Mouse (Mus musculus): ENCODE results near the gene Mtus2. TPM values are rescaled to one million over a fixed set of nuclear protein-coding genes. Genes with fewer than 3 reads are reported as not detected.
"Not testable (repeated sequence)": the region's sequence is repeated elsewhere in the genome, so short reads cannot be mapped to it uniquely, and the experiment has no call there.

The Mtus2 gene
- total RNA-seq, 2 experiments from 2014 or later, result 39.9 to 41.4 TPM

DNA sequence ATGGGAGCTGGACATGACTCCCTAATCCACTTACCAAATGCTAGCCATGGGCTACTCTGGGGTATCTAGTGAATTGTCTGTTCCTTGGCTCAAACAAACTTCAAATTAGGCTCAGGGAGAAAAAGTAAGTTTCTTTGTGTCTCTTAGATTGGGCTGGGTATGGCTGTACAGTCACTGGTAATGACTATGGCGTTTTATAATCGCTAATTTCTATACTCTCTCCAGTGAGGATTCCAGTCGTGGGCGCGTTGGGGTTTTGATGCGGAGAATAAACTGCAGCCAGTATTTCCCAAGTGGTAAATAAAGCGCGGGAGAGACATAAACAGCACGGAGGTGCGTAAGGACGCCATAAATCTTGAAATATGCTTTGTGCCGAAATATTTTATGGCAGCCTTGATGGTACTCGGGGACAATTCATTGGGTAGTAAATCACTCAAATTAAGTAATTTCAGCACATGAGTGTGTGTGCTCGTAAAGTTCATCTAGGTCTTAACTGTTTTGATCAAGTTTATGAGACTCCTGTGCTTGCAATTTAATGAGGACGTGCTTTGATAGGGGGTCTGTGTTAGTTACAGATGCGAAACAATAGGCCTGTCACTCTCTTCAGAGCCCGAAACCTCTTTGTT is 203.5 kb downstream of the Mtus2 start:
- no peak for DNase-seq (ENCODE audit: low spot score in 2 of 2)
- intact Hi-C loops (cut with DNase I), result no loop called here

DNA sequence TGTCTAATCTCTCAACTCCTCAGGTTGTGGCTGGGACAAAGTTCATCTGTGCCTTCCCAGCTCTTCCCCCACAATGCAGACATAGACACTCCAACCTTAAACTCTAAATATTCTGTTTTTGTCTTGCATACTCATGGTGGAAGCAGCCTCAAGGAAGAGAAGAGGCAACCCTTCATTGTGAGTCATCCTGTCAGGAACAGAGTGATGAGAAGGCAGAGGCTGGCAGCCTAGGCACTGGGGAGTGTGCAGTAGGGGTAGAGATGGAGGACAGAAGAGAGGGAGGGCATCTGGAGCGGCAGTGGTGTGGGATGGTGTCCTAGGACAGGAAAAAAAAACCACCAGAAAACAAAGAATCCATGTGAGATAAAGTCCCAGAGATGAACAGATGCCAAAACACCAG is 208.0 kb downstream of the Mtus2 start:
- intact Hi-C loops (cut with DNase I), result no loop called here
- DNase-seq (ENCODE audit: low spot score in 2 of 2), result no peak

DNA sequence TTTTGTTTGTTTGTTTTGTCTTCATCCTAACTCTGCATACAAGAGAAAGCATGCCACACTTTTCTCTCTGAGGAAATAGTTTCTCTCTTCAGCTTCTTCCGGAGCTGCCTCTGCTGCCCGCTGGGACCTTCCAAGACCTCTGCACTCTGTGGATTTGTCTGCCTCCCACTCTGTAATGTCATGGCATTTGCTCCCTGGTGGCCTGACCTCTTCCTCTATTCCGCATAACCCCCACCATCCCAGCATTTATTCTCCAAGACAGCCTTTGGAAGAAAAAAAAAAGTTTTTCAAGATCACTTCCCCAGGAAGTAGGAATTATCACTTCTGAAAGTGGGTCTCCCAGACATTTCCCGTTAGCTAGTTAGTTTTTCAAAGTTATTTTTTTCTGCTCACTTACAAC is 218.0 kb downstream of the Mtus2 start:
- intact Hi-C loops (cut with DNase I), result no loop called here
- DNase-seq (ENCODE audit: low spot score in 2 of 2), result no peak

DNA sequence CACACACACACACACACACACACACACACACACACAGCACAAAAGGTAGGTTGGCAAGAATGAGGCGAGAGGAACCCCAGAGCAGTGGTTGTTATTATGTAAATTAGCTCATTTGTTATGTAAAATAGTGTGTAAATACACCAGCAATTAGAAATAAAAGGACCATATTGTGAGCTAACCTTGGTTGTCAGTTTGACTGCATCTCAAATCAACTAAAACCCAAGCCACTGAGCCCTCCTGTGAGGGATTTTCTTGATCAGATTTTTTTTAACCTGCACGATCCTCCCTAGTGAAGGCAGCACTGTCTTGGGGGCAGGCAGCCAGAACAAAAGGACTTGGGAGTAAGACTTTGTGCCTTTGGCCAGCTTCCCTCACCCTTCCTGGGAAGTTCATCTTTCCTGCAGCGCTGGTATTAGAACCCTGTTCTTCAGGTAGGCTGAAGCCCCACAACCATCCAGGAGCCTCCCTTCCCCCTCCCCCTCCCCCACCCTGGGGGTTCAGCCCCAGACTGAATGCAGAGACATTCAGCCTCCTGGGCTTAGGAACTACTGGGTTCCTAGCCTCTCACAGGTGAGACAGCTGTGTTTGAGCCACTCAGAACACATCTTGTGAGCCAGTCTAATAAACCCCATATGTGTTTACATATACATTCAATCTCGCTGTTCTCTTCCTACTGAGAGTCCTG is 218.8 kb downstream of the Mtus2 start:
- DNase-seq (ENCODE audit: low spot score in 2 of 2), result no peak
- intact Hi-C loops (cut with DNase I), result no loop called here

DNA sequence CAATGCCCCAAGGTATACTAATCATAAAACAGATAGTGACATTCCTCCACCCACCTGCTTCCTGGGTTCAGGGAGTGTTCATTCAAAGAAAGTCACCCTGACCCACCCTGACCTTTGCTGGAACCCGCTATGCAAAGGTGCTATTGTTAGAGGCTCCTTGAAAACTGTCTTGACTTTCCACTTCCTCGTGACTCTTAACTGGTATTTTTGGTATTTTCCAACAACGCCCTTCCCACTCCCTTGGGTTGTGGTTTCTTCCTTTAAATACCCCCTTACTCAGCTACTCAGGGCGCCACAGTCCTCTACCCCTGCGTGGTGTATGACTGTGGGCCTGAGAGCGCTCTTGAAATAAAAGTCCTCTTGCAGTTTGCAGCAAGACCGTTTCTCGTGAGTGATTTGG is 219.4 kb downstream of the Mtus2 start:
- DNase-seq (ENCODE audit: low spot score in 2 of 2); intact Hi-C loops (cut with DNase I): not testable (repeated sequence)

DNA sequence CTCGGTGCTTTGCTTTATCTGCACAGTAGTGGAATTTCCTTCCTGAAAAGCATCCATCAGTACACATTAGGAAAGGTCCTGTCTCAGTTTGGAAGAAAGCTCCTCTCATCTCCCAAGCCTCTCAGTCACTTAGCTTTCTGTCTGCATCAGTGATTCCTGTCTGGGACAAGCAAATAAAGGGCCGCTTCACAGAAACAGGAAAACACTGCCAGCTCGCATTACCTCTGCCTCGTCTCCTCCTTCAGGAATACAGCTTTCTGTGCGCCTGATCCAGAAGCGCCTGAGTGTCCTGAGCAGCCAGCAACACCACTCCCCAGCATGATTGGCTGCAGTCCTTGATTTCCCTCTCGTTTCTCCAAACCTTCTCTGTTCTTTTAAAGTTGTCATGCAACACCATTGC is 222.1 kb downstream of the Mtus2 start:
- no peak for DNase-seq (ENCODE audit: low spot score in 2 of 2)
- intact Hi-C loops (cut with DNase I), result no loop called here

DNA sequence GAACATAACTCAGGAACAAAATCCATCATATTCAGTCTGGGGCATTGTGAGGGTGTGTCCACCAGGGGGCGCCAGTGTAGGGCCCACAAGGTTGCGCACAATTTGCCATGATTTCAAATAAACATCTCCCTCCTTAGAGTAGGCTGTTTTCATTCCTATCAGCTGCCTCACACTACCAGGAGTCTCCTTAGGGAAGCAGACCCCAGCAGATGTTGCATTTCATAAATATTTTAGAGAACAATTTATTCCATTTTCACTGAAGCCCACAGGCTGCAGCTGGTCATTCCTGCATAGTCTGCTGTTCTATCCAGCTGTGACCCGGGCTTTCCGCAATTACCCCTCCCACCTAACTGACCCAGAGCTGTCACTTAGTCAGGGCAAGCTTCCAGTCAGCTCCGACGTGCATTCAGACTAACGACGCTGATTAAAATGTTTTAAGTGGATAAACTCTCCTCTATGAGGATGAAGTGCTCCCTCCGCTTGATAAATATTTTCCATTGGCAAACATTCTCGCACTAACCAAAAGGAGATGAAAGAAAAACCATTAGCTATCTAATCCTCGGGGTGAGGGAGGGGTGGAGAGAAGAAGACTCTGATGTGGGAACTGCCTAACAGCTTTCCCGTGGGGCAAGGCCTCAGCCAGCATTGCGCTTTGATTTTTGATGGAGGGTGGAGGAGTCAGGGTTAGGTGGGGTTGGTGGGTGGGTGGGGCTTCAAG is 223.6 kb downstream of the Mtus2 start:
- intact Hi-C loops (cut with DNase I), result no loop called here
- no peak for DNase-seq (ENCODE audit: low spot score in 2 of 2)

DNA sequence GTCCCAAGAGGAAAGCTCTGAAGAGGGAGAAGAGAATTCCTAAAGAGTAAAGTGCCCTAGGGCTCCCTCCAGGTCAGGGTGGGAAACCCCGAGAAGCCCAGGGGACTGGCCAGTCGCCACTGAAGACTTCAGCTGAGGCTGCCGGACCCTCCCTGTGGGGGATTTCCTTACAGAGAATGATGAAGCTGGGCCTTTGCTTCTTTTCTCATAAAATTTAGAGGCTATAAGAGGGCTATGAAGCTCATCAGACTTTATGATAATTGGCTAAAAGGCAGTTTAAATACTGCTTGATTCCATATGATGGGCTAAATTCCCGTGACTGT is 224.1 kb downstream of the Mtus2 start:
- intact Hi-C loops (cut with DNase I), result no loop called here
- DNase-seq (ENCODE audit: low spot score in 2 of 2), result no peak

DNA sequence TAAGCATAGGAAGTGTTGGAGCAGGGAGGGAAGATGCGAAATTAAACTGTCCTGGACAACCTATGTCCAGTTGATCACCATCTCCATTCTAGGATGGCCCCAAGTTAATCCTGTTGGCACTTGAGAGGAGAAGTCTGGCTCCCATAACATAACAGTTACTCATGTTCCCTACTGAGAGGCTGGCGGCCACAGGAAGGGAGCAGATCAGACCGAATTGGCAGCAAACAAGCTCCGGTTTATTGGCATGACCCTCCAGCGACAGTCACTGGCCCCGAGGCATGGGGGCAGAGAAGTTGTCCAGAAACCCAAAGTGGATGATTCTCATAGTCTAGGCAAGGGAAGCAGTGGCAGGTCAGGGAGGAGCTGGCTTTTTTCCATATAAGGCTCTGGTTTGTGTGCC is 224.8 kb downstream of the Mtus2 start:
- no peak for DNase-seq (ENCODE audit: low spot score in 2 of 2)
- intact Hi-C loops (cut with DNase I), result no loop called here

DNA sequence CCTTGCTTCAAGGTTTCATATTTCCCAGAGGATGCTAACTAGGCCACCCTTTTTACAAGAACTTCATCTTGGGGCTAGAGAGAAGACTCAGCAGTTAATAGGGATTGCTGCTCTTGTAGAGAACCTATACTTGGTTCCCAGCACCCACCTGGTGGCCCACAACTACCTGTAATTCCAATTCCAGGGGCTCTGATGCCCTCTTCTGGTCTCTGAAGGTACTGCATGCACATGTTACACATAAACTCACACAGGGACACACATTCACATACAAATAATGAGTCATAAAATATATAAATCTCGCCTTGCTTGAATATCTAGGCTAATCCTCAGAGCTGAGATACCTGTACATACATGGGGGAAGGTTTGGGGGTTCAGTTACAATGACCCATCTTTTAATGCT is 228.8 kb downstream of the Mtus2 start:
- intact Hi-C loops (cut with DNase I), result no loop called here
- DNase-seq (ENCODE audit: low spot score in 2 of 2), result no peak

DNA sequence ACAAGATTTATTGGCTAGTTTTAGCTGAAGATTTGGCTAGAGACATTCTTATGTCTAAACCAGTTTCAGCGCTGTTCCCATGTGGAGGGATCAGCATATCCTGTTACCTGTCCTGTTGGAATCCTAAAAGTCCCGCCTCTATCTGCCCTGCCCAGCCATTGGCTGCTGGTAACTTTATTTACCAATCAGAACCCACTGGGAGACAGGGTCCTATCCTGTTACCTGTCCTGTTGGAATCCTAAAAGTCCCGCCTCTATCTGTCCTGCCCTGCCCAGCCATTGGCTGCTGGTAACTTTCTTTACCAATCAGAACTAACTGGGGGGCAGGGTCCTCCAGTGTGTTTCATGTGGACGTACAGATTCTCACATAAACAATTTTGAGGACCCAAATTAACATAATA is 234.3 kb downstream of the Mtus2 start:
- no peak for DNase-seq (ENCODE audit: low spot score in 2 of 2)

DNA sequence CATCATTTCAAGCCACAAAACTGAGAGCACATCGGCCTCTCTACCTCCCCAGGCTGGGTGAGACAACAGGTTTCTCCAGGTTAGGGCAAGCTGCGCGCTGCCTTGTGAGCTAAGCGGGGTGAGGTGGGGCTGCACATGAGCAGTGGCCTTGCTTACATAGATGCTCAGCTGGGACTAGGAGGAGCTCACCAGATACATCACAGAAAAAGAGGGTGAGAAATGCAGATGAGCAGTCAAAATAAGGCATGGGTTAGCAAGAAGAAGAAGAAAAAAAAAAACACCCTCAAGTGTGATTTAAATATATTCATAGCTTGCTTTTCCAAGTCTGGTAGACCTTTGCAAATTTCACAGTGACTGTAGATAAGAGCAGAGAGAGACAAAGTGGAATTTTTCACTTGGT is 254.7 kb downstream of the Mtus2 start:
- intact Hi-C loops (cut with DNase I), result no loop called here

More for the DNA sequence above, 234.3 kb downstream of the Mtus2 start:
- intact Hi-C loops (cut with DNase I), result no loop called here

DNA sequence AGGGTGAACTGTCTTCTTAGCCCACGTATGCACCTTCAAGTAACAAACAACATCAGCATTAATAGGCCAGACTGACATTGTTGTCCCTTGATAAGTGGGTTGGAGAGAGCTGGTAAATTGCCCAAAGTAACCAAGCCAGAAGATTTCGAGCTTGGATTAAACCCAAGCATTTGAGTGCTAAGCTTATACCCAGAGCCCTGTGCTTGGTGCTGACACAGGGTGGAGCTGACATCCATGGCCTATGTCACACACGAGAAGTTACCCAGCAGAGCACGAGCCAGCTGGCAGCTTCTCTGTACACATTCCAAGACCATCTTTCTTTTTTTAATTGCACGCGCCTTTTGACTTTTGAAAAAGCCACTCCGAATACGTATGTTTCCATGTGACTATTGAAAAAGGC is 259.7 kb downstream of the Mtus2 start:
- intact Hi-C loops (cut with DNase I), result no loop called here

More for the DNA sequence above, 254.7 kb downstream of the Mtus2 start:
- DNase-seq (ENCODE audit: low spot score in 2 of 2), result no peak

DNA sequence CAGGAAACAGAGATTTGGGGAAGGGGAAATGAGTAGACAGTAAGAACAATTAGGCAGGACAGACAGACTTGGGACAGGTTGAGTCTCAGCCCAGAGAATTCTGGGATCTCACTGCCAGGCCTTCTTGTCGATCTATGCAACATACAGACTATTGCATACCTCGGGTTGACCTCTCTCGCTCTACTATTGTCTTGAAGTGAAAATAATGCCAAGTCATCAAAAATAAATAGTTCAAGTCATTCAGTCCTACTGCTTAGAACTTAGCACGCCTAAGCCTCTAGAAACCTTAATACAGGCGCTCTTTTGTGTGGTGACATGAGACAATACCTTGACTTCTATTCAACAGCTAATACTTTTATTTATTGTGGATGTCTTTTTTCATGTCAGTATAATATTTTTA is 265.8 kb downstream of the Mtus2 start:
- DNase-seq (ENCODE audit: low spot score in 2 of 2), result no peak
- intact Hi-C loops (cut with DNase I), result no loop called here

More for the DNA sequence above, 259.7 kb downstream of the Mtus2 start:
- DNase-seq (ENCODE audit: low spot score in 2 of 2), result no peak

DNA sequence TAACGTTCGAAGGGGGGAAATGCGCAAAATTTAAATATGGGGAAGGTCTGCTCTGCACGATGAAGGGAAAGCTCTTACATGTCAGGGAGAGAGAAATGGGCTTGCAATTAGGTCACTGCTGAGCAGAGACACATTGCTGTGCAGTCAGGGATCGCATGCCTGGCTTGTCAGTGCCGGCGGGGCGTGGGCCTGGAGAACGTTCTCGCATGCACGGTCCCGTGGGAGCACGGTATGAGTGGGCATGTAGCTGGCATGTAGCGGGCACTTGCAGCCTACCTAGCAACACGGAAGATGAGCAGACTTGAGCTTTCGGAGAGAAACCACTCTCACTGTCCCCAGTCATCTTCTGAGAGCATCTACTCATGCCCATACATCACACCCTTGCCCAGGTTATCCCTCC is 266.9 kb downstream of the Mtus2 start:
- intact Hi-C loops (cut with DNase I), result no loop called here
- no peak for DNase-seq (ENCODE audit: low spot score in 2 of 2)

DNA sequence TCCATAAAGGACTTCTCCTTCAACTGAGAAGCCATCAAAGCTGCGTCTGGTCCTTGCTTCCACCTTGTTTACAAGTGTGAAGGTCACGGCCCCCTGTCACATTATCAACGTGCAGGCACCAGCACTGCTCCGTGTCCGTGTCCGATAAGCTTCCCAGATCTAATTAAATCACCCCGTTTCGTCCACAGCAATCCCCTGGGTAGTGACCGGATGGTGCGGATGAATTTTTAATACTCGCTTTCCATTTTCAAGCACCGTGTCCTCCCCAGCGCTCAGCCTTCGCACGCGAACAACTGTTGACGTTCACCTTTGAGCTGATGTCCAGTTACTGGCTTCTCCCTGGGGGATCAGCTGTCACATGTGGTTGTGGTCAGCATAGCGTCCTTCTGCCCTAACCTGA is 276.6 kb downstream of the Mtus2 start:
- no peak for DNase-seq (ENCODE audit: low spot score in 2 of 2)
- intact Hi-C loops (cut with DNase I), result no loop called here

DNA sequence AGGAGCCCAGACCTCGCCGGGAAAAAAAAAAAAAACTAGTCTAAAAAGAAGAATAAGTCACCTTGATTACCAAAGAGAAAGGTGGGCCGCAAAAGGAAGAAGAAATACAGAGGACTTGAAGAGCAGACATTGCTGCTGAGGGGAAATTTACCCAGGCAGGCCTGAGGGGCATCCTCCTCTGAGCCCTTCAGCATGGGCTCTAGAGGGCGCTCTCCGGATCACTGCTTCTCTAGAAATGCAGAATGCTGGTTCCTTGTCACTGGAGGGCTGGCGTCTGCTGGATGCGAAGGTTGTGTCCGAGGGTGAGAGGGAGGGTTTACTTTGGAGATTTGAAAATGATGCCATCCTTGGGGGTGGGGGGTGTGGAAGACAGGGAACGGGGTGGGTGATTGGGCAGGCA is 279.5 kb downstream of the Mtus2 start:
- intact Hi-C loops (cut with DNase I), result no loop called here
- no peak for DNase-seq (ENCODE audit: low spot score in 2 of 2)

DNA sequence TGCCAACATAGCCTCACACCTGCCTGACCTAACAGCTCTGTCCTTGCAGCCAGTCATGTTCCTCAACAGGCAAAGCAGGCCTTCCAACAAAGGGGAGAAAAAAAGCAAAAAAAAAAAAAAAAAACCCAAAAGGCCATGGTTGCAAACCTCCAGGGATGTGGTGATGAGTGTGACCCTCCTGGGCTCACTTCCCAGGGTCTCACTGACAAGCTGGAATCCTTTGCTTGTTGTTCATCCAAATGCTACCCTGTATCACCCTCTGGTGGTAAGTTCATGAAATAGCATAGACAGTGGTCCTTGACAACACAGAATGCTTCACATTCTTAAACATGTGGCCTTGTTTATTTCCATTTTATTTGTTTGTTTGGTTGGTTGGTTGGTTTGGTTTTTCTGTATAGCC is 281.9 kb downstream of the Mtus2 start:
- no peak for DNase-seq (ENCODE audit: low spot score in 2 of 2)
- intact Hi-C loops (cut with DNase I), result loop anchor here (1.0 kb wide), 1 partner anchor 282 kb away; the partner anchor contains the start of gene Mtus2

DNA sequence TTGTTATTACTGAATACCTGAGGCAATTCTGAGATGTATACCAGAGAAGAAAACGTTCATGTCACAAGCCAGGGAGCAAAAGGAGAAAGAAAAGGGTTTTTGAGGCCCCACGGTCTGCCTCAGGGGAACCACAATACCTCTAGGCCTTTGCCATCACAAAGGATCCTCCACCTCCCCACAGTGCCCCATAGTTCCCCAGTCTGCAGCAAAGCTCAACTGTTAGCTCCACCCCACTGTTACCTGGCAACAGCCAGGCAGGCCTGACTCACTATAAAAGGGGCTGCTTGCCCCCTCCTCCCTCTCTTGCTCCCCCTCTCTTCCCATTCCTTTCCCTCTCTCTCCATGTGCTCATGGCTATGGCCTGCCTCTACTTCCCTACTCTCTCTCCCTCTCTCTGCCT is 282.6 kb downstream of the Mtus2 start:
- intact Hi-C loops (cut with DNase I), result loop anchor here (1.0 to 10.0 kb wide), 2 partner anchors 282 to 375 kb away; partner anchors contain the start of genes Mtus2 and Pomp
- DNase-seq (ENCODE audit: low spot score in 2 of 2), result no peak

DNA sequence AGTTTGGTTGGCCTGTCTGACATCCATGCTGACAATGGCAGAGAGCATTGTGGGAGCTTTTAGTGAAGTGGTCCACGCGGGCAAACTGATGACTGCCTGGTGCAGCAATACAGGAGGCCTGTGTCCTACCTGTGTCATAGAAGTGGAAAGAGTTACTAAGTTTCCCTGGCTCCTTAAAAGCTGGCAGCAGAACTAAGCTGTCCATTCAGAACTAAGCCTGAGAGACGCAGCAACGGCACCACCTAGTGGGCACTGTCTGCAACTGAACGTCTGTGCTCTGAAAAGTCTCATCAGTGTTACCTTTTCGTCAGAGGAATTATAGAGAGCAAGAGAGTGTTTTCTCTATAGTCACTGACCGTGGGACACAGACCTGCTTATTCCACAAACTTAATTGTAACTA is 284.8 kb downstream of the Mtus2 start:
- intact Hi-C loops (cut with DNase I), result loop anchor here (10.0 kb wide), 1 partner anchor 377 kb away; the partner anchor contains the start of gene Pomp

DNA sequence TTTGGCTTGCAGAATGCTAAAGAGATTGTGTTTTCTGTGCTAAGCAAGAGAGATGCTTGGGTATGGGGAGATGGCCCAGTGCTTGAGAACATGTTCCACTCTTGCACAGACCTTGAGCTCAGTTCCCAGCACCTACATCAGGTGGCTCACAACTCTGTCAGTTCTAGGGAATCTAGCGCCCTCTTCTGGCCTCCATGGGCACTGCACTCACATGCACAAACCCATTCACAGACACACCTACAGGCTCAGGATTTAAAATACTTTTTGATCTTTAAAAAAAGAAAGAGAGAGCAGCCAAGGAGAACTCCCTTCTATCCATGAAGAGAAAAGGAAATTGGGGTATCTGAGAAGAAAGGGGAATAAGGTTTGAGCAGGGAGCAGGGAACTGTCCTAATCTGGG is 287.4 kb downstream of the Mtus2 start:
- intact Hi-C loops (cut with DNase I), result loop anchor here (10.0 kb wide), 1 partner anchor 380 kb away; the partner anchor contains the start of gene Pomp
- no peak for DNase-seq (ENCODE audit: low spot score in 2 of 2)

More for the DNA sequence above, 284.8 kb downstream of the Mtus2 start:
- DNase-seq (ENCODE audit: low spot score in 2 of 2), result peak; percentile 65 to 74
